Mouse (Mus musculus): ENCODE results near the gene Tmem170.

Gene Tmem170

DNA sequence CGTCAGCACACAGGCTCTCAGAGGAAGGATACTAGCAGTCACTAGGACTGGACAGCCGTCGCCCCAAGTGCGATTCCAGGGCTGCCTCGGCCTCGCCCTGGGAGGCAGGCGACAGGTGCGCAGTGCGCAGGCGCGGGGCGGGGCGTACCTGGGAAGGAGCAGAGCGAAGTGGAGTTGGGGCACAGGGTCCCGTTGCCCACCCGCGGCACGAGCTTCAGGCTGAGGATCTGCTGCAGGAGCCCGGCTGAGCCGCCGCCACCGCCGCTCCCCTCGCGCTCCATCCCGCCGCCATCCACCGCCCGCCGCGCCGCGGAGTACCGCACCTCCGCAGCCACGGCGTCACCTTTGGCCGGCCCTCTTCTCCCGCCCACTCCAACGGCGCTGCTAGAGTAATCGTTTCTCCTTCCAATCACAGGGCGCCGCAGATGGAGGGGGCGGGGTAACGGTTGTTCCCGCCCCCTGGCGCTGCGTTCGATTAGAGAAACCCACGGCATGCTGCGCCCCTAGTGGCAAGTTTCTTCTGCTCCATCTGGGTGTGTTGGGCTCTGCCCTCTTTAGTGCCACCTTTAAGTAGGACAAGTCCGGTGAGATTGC, at the start of gene Tmem170:
Gene Tmem170, minus strand, starts transcription at position 396 of the 594 bp plus-strand sequence.
- peak; percentile 97 for DNase-seq (ENCODE audit: extremely low spot score)

DNA sequence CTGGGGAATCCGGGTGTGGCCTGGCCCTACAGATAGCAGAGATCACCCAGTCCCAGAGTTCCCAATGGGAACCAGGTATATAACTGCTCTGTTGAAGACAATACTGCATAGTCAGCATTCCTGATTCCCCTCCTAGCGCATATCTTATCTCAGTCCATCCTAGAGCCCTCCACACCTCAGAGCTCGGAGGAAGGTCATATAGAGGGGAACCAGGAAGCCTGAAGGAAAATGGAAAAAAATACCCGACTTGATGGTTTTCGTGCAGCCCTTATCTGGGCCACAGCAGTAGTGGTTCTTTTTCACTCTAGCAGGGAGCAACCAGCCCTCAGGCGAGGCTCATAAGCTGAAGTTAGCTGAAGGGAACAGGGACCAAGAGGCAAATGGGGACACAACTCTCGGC, 48.4 kb upstream of the Tmem170 start:
- no peak for DNase-seq (ENCODE audit: extremely low spot score)

DNA sequence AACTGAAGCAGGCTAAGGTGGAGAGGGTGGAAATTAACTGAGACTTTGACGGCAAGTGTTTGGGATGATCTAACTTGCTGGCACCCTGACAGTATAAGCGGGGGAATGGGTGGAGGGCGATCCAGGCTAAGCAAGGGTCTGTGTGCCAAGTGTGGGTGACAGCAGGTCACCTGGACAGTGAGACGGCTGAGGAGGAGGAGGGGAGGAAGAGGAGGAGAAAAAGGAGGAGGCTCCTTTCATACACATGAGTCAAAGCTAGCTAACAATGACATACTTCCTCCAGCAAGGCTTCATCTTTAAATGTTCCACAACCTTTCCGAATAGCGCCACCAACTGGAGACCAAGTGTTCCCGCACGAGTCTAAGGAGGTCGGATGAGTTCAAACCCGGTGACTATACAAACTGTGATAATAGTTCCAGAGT, 46.8 kb upstream of the Tmem170 start:
- no peak for DNase-seq (ENCODE audit: extremely low spot score)

DNA sequence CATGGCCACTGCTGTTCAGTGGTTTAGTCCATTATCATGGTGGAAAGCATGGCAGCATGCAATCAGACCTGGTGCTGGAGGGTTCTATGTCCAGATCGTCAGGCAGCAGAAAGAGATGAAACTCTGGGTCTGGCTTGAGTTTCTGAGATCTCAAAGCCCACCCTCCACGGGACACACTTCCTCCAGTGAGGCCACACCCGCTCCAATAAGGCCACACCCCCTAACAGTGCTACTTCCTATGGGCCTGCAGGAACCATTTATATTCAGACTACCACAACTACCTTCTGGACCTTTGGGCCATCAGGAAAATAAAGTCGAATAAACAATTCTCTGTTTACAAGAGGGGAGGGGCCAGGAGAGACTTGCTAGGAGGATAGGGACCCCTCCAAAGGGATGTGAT, 44.4 kb upstream of the Tmem170 start:
- DNase-seq (ENCODE audit: extremely low spot score): no peak

DNA sequence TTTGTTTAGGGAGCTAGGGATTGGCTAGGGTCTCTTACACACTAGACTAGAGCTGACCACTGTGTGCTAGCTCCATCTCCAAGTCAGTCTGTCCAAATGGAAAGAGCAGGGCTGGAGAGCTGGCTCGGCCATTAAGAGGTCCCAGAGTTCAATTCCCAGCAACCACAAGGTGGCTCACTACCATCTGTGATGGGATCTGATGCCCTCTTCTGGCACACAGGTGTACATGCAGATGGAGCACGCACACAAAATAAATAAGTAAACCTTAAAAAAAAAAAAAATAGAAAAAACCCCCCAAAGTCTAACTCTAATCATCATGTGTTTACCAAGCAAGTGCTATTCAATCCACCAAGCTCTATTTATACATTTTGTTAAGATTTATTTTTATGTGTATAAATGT, 43.1 kb upstream of the Tmem170 start:
- DNase-seq (ENCODE audit: extremely low spot score): no peak

DNA sequence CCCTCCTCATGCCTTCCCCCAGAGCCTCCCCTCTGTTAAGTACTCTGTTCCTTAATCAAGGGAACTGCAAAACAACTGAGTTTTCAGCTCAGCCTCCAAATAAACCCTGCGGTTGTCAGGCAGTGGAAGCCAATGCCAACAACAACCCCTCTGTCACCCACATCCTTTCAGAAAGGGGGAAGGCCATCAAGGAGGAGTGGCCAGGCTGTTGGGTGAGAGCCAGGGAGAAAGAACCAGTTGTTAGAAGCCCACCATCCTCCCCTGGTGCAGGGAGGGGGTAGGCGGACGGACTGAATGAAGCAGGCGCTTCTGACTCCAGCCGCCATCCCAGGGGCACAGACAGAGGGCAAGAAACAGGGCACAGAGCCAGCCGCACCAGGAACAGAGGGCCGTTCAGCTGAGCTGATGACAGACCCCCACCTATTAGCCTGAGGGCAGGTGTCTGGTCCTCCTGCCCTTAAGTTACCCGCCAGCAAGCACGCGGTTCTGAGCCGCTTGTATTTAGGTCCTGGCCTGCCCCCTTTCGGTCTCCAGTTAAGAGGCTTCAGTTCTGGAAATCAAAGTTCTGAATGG, 36.4 kb upstream of the Tmem170 start:
- DNase-seq (ENCODE audit: extremely low spot score): no peak

DNA sequence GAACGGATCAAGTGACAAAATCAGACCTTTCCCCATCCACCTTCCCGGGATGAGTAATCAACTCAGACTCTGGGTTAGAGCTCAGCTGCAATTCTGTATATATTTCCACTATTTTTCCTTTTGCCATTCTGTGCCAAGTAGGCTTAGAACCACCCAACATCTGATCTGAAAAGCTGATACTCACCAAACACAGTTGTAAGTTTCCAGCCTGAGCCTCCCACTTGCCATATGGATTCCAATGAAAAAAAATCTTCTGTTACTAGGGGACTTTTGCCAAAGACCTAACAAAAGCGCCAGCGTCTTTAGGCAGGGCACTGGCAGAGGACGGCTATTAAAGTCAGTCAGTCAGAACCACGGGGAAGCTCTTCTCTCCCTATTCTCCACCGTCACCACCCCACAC, 35.0 kb upstream of the Tmem170 start:
- no peak for DNase-seq (ENCODE audit: extremely low spot score)

DNA sequence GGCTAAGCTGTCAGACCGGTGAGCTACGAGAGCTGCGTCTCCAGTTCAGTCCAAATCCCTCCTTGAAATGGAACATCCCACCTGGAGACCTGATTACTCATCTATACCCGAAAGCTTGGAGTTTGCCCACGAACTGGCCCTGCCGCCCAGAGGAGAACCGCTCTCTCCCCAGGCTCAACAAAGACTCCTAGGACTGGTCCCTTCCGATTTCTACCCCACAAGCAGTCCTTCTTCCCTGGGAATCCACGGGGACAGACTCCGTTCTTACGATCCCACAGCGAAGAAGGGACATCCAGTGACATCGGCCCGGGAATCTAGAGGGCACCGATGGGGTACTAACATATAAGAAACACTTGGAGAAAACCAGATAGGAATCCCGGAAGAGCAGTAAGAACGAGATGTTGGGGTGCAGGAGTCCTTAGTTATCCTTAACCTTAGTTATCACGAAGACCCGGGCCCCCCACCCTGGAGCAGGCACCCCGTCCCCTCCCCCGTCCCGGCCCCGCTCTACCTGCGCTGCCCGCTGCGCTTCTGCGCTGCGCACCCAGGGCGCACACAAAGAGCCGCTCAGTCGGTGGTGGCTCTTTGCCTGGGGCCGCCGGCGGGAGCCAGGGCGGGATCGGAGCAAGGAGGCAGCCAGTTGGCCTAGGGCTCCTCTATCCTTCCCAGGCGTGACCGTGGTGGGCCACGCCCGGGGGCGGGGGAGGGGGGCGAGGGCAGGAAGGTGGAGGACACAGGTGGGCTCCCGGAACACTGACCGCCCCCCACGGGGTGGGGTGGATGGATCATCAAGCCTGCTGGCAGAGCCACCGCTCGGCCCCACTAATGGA, 33.3 kb upstream of the Tmem170 start, which contains the start of gene Chst5:
Gene Chst5, minus strand, starts transcription at position 827 of the 830 bp plus-strand sequence.
- DNase-seq (ENCODE audit: extremely low spot score): peak; percentile 62

DNA sequence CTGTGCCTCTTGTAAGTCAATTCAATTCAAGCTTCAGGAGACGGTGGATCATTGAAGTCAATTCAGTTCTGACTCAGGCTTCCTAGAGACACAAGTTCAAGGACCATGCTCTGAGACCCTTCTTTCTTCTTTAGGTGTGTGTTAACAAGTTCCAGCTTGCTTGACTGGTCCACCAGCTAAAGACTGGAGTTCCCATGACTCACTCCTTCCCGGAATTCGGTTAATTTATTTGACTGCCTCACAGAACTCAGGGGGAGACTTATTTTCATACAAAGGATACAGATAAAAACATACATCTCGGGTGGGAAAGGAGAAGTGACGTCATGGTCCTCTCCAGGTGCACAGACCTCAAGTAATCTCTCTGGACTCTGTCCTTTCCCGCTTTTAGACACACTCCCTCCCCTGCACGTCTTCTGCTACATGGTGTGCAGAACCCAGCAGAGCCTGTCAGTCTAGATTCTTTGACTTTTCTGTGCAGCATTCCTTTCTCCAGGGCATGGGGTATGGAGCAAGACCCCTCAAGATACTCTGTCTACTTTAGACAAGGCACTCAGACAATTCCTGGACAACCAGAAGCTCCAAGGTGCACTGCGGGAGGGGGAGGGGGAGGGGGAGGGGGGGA, 29.1 kb upstream of the Tmem170 start:
- DNase-seq (ENCODE audit: extremely low spot score): no peak

DNA sequence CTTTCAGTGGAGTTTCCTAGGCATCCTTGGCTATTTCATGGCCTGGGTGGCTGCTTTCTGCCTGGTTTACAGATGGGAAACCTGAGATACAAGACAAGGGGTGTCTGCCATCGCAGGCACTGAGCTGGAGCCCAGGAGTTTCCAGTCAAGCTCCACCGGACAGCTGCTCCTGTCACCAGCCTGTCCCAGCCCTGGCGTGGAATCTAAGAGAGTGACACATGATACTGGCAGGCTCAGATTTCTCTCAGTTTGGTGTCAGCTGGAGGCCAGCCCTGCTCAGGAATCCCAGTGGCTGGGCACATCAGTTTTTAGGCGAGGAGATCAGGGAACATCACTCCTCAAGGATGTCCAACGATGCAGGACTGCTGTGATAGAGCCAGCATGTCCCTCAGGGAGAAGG, 25.5 kb upstream of the Tmem170 start:
- DNase-seq (ENCODE audit: extremely low spot score): peak; percentile 35

DNA sequence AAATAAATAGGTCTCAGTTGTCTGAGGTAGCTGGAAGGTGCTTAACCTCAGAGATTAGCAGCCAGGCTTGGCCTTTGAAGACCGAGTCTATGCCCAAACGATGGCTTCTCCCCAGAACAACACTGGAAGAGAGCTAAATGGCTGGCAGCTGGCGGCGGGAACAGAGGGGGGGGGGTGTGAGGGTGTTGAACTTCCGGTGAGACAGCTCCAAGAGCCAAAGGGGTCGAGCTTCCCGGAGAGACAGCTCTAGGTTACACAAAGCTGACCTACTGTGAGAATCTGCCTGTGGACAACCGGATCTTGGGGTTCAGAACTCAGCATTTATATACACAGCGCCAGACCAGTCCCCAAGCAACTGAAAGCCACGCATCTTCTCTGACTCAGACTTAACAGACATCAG, 22.0 kb upstream of the Tmem170 start:
- DNase-seq (ENCODE audit: extremely low spot score): no peak

DNA sequence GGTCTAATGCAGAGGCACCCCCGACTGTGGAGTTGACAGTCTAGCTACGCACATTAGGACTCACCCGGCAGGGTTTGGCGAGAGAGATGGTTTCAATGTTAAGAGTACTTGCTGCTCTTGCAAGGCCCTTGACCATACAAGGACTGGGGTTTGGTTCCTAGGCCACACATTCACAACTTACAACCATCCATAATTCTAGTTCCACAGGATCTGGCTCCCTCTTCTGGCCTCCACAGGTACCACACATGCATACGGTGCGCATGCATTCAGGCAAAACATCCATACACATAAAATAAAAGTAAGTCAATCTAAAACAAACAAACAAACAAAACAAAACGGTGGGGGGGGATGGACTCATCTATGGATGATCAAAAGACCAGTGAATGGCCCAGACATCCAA, 18.4 kb upstream of the Tmem170 start:
- DNase-seq (ENCODE audit: extremely low spot score): no peak

DNA sequence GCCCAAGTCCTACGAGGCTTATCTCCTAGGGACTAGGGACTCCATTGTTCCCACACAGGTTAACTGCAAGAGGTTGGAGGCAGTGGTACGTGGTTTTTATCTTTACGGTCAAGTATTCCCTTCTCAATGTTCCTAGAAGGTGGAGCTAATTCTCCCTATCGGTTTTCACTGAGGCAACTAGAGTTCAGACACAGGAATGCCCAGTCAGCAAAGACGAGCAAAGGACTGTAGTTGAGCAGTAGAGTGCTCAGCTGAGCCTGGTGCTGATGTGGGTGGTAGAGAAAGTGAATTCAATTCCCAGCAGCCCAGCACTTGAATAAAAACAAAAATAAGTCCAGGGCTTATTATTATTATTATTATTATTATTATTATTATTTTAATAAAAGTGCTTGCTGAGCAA, 16.1 kb upstream of the Tmem170 start:
- DNase-seq (ENCODE audit: extremely low spot score): no peak

DNA sequence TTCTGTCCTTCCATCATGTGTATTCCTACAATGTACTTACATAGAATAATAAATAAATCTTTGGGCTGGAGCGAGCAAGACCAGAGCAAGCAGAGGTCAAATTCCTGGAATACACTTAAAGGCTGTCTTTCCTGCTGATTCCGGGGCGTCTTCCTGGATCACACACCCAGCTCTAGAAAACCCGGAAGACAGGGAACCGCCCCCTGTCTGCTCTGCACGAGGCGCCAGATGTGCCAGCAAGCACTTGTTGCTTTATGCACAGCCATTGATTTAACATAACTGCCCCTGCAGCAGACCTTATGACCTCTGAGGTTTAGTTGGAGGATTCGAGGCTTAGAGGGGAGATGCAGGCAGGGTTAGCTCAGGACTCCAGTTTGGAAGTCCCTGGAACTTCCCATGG, 15.4 kb upstream of the Tmem170 start:
- DNase-seq (ENCODE audit: extremely low spot score): no peak

DNA sequence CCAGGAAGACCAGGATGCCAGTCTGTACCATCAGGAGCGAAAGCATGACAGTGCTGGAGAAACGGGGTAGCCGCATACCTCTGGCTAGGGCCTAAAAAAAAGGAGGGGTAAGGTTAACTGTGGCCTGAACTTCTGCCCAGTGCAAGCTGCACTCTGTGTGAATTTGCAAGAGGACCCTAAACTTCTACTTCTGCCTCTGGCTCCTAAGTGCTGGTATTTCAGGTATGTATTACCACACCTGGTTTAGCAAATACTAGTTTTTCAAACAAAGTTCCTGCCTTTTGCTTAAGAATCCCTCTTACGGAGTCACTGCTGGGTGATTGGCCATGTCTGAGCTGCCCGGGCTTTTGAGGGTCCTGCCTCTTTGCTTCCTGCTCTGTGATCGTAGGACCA, 14.4 kb upstream of the Tmem170 start:
- no peak for DNase-seq (ENCODE audit: extremely low spot score)

DNA sequence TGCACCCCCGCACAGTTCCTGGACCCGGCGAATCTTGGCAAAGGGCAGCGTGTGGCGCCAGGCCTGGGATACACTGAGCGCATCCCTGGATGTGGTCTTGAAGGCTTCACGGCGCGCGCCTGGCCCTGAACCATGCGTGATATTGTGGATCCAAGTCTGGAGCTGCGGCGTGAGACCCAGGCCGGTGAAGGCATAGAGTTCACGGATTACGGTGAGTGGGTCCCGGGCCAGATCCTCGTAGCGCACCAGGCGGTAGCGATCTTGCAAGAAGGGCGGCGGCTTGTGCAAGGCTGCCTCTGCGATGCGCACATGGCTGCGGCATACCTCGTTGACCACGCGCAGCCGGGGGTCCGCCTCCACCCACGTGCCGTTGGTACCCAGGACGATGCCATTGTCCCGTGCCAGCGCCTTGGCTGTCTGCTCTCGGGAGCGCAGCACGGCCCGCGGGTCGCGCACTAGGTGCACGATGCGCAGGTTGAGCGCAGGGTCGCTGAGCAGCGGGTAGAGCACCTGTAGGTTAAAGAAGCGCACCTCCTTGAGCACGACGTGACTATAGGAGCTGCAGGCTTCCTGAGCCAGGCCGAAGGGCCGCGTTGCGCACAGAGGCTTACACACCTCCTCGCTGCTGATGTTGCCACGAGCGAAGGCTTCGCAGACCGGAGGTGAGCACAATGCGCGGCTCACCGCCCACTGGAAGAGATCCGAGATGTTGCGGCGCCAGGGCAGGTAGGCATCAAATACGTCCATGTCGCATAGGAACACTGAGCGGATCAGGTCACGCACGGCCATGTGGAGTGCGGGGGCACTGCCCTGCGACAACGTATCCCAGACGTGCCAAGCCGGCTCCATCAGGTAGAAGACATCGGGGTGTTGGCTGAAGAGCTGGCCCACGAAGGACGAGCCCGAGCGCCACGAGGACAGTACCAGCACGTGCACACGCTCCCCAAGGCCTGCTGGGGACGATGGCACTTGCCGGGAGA, 13.7 kb upstream of the Tmem170 start:
- DNase-seq (ENCODE audit: extremely low spot score): no peak

DNA sequence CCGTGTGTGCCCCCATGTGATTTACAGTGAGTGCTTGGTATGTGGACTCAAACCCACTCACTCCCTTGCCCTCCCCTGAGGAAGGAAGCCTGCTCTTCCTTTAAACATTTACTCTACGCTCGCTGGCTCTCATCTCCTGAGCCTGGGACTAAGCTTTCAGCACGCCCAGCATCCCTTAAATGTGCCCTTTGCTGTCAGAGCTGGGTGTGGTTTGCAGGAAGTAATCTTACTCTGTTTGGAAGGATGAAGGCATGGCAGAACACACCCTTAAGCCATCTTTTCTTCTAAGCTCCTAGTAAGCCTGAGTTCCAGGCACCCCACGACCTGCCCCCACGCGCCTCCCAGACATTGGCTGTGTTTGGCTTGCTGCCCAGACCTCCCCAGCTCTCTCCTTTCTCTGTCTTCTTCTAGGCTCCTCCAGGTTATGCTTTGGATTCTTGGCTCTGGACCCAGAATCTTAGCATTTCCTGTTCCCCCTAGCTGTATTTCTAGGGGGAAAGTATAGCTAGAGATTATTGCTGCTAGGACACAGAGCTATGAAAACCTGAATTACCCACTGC, 11.6 kb upstream of the Tmem170 start:
- DNase-seq (ENCODE audit: extremely low spot score): no peak

DNA sequence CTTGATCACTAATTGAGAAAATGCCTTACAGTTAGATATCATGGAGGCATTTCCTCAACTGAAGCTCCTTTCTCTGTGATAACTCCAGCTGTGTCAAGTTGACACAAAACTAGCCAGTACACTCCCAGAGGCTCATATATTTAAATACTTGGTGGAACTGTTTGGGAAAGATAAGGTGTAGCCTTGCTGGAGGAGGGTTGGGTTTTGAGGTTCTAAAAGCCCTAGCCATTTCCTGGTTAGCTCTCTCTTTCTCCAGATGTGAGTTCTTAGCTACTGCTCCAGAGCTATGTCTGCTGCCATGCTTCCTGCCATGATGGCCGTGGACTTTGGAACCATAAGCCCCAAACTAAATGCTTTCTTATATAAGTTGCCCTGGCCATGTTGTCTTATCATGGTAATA, 10.9 kb upstream of the Tmem170 start:
- DNase-seq (ENCODE audit: extremely low spot score): no peak

DNA sequence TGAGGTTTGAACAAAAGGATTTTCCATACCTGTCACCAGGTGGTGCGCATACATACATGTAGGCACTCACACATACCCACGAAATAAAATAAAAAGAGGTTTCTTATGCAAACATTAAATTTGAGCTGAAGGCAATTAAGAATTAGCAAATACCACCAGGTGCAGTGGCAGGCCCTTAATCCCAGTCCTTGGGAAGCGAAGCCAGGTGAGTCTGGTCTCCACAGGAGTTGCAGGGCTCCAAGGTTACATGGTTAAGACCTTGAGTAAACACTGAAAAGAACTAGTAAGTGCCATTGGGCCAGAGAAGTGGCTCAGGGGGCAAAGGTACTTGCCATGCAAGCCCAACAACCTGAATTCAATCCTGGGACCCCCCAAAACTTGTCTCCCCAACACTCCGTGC, 7.1 kb upstream of the Tmem170 start:
- DNase-seq (ENCODE audit: extremely low spot score): no peak

DNA sequence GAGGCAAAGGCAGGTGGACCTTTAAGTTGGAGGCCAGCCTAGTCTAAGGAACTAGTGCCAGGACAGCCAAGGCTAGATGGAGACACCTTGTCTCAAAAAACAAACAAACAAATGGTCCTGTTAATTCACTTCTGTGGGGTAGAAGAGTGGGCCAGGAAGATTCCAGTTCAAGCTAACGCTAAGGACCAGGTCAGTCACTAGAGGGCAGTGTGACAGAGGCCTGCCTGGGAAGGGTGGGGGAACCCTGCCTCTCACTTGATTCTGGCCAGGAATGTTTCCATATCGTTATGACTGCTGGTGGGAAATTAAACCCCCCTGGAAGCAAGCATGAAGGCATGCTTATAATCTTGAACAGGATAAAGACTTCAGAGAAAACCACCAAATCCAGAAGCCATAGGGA, 5.0 kb upstream of the Tmem170 start:
- peak; percentile 59 for DNase-seq (ENCODE audit: extremely low spot score)

DNA sequence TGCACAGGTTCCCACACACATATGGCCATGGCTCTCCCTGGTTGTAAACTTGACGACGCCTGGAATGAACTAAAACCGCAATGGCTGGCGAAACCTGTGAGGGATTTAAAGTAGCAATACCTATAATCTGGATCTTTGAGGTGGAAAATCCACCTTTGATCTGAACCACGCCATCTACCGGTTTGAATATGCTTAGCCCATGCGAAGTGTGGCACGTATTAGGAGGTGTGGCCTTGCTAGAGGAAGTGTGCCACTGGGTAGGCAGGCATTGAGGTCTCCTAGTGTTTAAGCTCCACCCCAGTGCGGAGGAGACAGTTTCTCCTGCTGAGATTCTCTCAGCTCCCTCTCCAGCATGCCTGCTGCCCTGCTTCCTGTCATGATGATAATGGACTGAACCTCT, 1.2 kb upstream of the Tmem170 start:
- no peak for DNase-seq (ENCODE audit: extremely low spot score)

Measured in embryo, embryonic 9.5 days (tissue).